Mouse (Mus musculus) ES-CJ7 (cell line): ENCODE measurements around the gene Slc22a21.
A peak's percentile ranks its signal among the peaks of the same experiment; 100 is the strongest.
"Not testable (repeated sequence)": the region's sequence is repeated elsewhere in the genome, so short reads cannot be mapped to it uniquely, and the experiment has no call there.

Experiments
- DNase-seq: peaks from one replicate; pipeline ENCODE4 v3.0.0; 2011; ENCODE audit warnings: low read depth, low spot score

Slc22a21 gene

GRCm38 (mm10) chr11:53979788-53980621, at the start of gene Slc22a21:
TSS of gene Slc22a21 (minus strand) at chr11:53980332.
- DNase-seq: peak; percentile 95

GRCm38 (mm10) chr11:54028997-54029396, 48.9 kb upstream of the Slc22a21 start:
- DNase-seq: no peak

GRCm38 (mm10) chr11:54028044-54028951, 48.2 kb upstream of the Slc22a21 start, which contains the start of gene Slc22a4:
TSS of gene Slc22a4 (minus strand) at chr11:54028090.
- peak; percentile 15 for DNase-seq

GRCm38 (mm10) chr11:54027131-54028043, 47.3 kb upstream of the Slc22a21 start:
- DNase-seq: no peak

- DNase-seq: no peak
These were observed 46.4 kb upstream of the Slc22a21 start for GRCm38 (mm10) chr11:54026491-54027041.

GRCm38 (mm10) chr11:54021396-54022093, 41.4 kb upstream of the Slc22a21 start:
- DNase-seq: no peak

GRCm38 (mm10) chr11:54018893-54019732, 39.0 kb upstream of the Slc22a21 start:
- no peak for DNase-seq

- no peak for DNase-seq
These were observed 37.5 kb upstream of the Slc22a21 start for GRCm38 (mm10) chr11:54017596-54017995.

- no peak for DNase-seq
These were observed 35.9 kb upstream of the Slc22a21 start for GRCm38 (mm10) chr11:54016051-54016450.

- DNase-seq: no peak
These were observed 32.8 kb upstream of the Slc22a21 start for GRCm38 (mm10) chr11:54012961-54013360.

- DNase-seq: no peak
These were observed 31.1 kb upstream of the Slc22a21 start for GRCm38 (mm10) chr11:54011255-54011654.

GRCm38 (mm10) chr11:54008416-54008920, 28.3 kb upstream of the Slc22a21 start:
- DNase-seq: no peak

GRCm38 (mm10) chr11:54007717-54008116, 27.6 kb upstream of the Slc22a21 start:
- no peak for DNase-seq

GRCm38 (mm10) chr11:54006901-54007300, 26.8 kb upstream of the Slc22a21 start:
- DNase-seq: no peak

- DNase-seq: not testable (repeated sequence)
These were observed 26.2 kb upstream of the Slc22a21 start for GRCm38 (mm10) chr11:54006362-54006761.

- no peak for DNase-seq
These were observed 24.6 kb upstream of the Slc22a21 start for GRCm38 (mm10) chr11:54004734-54005133.

GRCm38 (mm10) chr11:54004221-54004620, 24.1 kb upstream of the Slc22a21 start:
- no peak for DNase-seq

- DNase-seq: peak; percentile 77
These were observed 22.9 kb upstream of the Slc22a21 start for GRCm38 (mm10) chr11:54002761-54003717.
